Mouse (Mus musculus): ENCODE measurements around the gene Polm.
A peak's percentile ranks its signal among the peaks of the same experiment; 100 is the strongest.

Polm gene

GRCm38 (mm10) chr11:5837251-5838246 lies at the start of gene Polm:
Gene Polm (minus strand): TSS chr11:5838016.
- peak; percentile 97 for DNase-seq (ENCODE audit: low read depth, low spot score)

GRCm38 (mm10) chr11:5887250-5887649 lies 49.4 kb upstream of the Polm start:
- peak; percentile 79 for DNase-seq (ENCODE audit: low read depth, low spot score)

- DNase-seq (ENCODE audit: low read depth, low spot score) = peak; percentile 82
Measured at GRCm38 (mm10) chr11:5886187-5886586, 48.4 kb upstream of the Polm start.

GRCm38 (mm10) chr11:5882518-5882917 lies 44.7 kb upstream of the Polm start:
- DNase-seq (ENCODE audit: low read depth, low spot score) = no peak

- DNase-seq (ENCODE audit: low read depth, low spot score) = peak; percentile 91
Measured at GRCm38 (mm10) chr11:5879905-5880304, 42.1 kb upstream of the Polm start.

DNA sequence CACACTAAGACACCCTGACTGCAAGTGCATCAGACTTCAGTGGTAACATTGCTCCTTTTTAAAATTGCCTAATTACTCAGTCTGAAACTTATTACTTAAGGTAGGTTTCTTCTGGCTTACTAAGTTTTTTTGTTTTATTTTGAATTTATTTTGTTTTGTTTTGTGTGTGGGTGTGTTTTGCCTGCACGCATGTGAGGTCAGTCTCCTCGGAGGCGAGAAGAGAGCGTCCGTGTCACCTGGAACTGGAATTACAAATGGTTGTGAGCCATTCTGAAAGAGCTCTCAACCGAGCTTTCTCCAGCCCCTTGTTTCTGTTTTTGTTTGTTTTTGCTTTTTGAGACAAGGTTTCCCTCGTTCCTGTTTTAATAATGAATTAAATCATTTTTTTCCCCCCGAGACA lies 40.8 kb upstream of the Polm start:
- DNase-seq (ENCODE audit: low read depth, low spot score) = no peak

- peak; percentile 98 for DNase-seq (ENCODE audit: low read depth, low spot score)
Measured at GRCm38 (mm10) chr11:5877921-5878526, 40.2 kb upstream of the Polm start, which contains the start of gene Pold2. Gene Pold2 (minus strand): TSS chr11:5878292.

DNA sequence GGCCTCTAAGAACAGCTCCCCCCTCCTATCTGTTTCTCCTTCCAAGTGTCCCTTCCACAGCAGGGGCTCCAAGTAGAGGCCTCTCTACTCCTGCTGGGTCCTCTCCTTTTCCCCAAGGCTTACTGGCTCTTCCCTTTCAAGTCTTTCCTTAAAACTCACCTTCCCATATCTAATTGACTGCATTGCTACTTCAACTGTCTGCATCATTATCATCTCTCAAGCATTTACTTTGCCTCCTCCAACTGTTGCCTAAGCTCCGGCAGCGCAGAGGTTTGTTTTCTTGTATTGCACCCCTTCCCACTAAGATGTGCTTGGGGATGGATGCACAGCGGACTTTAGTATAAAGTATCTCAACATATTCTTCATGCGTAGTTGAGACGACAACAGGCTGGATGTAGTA lies 39.6 kb upstream of the Polm start:
- DNase-seq (ENCODE audit: low read depth, low spot score) = no peak

DNA sequence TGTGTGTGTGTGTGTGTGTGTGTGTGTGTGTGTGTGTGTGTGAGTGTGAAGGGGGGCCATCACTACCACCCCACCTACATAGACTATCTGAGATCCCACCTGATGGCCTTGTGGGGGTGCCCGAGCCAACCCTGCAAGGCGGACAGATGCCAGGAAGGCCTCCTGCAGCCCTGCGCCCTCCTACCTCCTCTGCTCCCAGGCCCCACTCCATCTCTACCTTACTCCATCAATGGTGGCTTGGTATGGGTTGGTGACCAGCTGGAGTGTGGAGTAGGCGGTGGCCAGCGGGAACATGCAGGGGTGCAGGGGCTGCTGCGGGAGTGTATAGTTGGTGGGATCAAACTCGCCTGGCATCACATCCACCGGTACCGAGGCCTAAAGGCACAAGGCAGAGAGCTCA lies 35.4 kb upstream of the Polm start:
- no peak for DNase-seq (ENCODE audit: low read depth, low spot score)

GRCm38 (mm10) chr11:5872707-5873106 lies 34.9 kb upstream of the Polm start:
- DNase-seq (ENCODE audit: low read depth, low spot score) = no peak

- no peak for DNase-seq (ENCODE audit: low read depth, low spot score)
Measured at GRCm38 (mm10) chr11:5870069-5870468, 32.3 kb upstream of the Polm start.

DNA sequence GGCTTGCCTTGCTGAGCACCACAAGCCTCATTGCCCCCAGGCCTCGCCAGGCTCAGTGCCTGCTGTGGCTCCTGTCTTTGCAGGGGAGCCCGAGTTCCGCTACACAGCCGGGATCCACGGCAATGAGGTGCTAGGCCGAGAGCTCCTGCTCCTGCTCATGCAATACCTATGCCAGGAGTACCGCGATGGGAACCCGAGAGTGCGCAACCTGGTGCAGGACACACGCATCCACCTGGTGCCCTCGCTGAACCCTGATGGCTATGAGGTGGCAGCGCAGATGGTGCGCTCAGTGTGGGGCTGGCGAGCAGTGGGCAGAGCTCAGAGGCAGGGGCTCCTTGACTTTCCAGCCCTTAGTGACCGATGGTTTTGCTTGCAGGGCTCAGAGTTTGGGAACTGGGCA lies 31.5 kb upstream of the Polm start:
- DNase-seq (ENCODE audit: low read depth, low spot score) = no peak

- DNase-seq (ENCODE audit: low read depth, low spot score) = no peak
Measured at GRCm38 (mm10) chr11:5868324-5868723, 30.5 kb upstream of the Polm start.

- no peak for DNase-seq (ENCODE audit: low read depth, low spot score)
Measured at GRCm38 (mm10) chr11:5867196-5867595, 29.4 kb upstream of the Polm start.

- DNase-seq (ENCODE audit: low read depth, low spot score) = no peak
Measured at GRCm38 (mm10) chr11:5862394-5863105, 24.7 kb upstream of the Polm start.

- DNase-seq (ENCODE audit: low read depth, low spot score) = no peak
Measured at GRCm38 (mm10) chr11:5861678-5862393, 24.0 kb upstream of the Polm start, which contains the start of gene Aebp1. Gene Aebp1 (plus strand): TSS chr11:5861947.

GRCm38 (mm10) chr11:5860639-5861038 lies 22.8 kb upstream of the Polm start:
- no peak for DNase-seq (ENCODE audit: low read depth, low spot score)

DNA sequence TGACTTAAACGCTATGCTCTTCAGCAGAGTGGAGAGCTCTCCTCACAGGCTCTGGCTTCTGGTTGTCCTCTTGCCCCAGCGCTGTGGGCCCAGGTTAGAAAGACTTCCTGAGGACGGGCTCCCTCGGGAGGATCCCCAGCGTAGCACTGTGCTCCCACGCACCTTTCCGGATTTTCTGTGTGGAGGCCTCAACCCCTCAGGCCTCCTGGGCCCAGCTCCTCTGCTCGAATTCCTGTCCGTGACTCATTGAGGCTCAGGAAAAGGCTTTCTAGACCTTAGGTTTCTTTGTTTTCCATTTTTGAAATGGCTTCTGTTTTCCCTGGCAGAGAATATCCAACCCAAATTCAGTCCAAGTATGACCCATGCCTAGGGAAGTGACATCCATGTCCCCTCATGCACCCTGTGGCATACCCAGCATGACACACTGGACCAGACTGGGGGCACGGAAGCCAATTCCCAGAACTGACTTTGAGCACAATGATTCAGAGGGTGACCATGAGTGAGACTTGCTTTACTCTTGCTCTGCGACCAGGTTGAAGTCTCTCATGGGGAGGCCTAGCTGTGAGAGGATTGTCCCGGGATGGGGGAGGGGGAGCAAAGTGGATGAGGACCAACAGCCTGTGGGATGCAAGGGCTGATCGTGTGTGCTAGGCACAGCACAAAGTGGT lies 22.2 kb upstream of the Polm start:
- DNase-seq (ENCODE audit: low read depth, low spot score) = no peak

- DNase-seq (ENCODE audit: low read depth, low spot score) = peak; percentile 71
Measured at GRCm38 (mm10) chr11:5858723-5859122, 20.9 kb upstream of the Polm start.

DNA sequence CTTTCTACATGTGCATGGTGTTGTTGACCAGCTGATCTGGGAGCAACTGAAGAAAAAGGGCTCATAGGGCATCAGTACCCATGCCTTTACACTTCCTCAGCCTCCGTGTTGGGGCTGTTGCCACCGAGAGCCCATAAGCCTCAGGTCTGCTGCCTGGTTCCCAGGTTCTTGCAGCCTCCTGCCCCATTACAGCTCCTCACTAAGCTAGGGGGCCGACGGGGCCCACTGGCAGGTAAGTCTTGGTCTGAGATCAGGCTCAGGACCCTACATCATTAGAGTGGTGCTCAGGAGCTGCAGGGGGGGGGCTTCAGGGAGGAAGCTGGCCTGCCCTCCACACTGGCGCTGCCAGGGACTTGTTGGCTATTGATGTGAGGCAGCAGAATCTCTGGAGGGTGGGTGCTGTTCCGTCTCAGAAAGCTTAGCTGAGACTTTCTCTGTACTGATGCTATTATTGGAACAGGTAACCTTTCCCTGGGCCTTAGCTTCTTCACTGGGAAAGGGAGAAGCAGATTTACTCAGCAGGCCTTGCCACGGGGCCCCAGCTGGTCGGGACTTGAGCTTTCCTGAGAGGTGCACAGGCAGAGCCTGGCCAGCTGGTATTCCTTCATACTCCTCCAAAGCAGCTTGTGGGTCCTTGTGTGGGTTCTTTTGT lies 18.8 kb upstream of the Polm start:
- no peak for DNase-seq (ENCODE audit: low read depth, low spot score)

Measured in ES-CJ7 (cell line).